Mouse (Mus musculus) heart, adult 2 months (tissue): ENCODE measurements around the gene Arhgap24.

ENCODE experiments used
- CTCF ChIP-seq: fragments of 200-600 bp; IDR thresholded peaks from 2 replicates; pipeline ENCODE4 v1.8.1; 2022; ENCODE audit warnings: antibody characterized with exemption, mild to moderate bottlenecking, moderate library complexity
- EP300 ChIP-seq: fragments of 200-500 bp; IDR thresholded peaks from 2 replicates; pipeline ENCODE4 v1.6.1; 2011; ENCODE audit warnings: low read depth, low read length, control low read depth; ENCODE audit not compliant: insufficient read depth
- POLR2A ChIP-seq: fragments of 200-500 bp; IDR thresholded peaks from 2 replicates; pipeline ENCODE4 v1.6.1; 2011; ENCODE audit warnings: mild to moderate bottlenecking, low read depth, low read length, control low read depth; ENCODE audit not compliant: insufficient read depth

GRCm38 (mm10) chr5:102728531-102728930 is 247.3 kb downstream of the Arhgap24 start:
- no peak for TF ChIP-seq CTCF
- TF ChIP-seq EP300, result no peak
- no peak for TF ChIP-seq POLR2A
